Mouse (Mus musculus) liver, embryonic 14.5 days (tissue): ENCODE results near the gene Lfng. TPM values are rescaled to one million over a fixed set of nuclear protein-coding genes. Genes with fewer than 3 reads are reported as not detected.

ENCODE experiments used
- ATAC-seq: fragments of 200-750 bp; cut with Nextera tagmentation; 2 replicates; pipeline ENCODE4 v1.8.0; 2017; ENCODE audit warnings: moderate number of reproducible peaks, mild to moderate bottlenecking, moderate library complexity; ENCODE audit not compliant: insufficient read depth
- DNase-seq, 3 experiments: peaks; one replicate each; pipeline ENCODE4 v3.0.0-alpha.2; 2012 to 2013; ENCODE audit warnings: low read depth in 3 of 3, low spot score in 3 of 3
- H3K27ac ChIP-seq: fragments of 300-500 bp; sonication (generic); 2 replicates; pipeline ENCODE4 v1.5.1; 2014; ENCODE audit warnings: moderate library complexity, mild to moderate bottlenecking, control low read depth, inconsistent platforms
- H3K27me3 ChIP-seq: fragments of 300-500 bp; sonication (generic); 2 replicates; pipeline ENCODE4 v1.6.1; 2014; ENCODE audit warnings: mild to moderate bottlenecking, low read length, moderate library complexity; ENCODE audit not compliant: control insufficient read depth, insufficient read depth
- H3K36me3 ChIP-seq: fragments of 300-500 bp; sonication (generic); replicated peaks from 2 replicates; pipeline ENCODE4 v1.6.1; 2014; ENCODE audit warnings: low read depth; ENCODE audit not compliant: control insufficient read depth, insufficient read depth
- H3K4me1 ChIP-seq, 2 experiments: fragments of 200-500 bp in 1 of 2; fragments of 300-500 bp in 1 of 2; sonication (generic) in 1 of 2; replicated peaks; 2 replicates each; pipeline ENCODE4 v1.6.1; 2012 to 2014; ENCODE audit warnings: antibody characterized with exemption in 1 of 2, inconsistent platforms in 1 of 2, low read length in 1 of 2; ENCODE audit not compliant: control insufficient read depth in 2 of 2, insufficient read depth in 2 of 2
- H3K4me2 ChIP-seq: fragments of 300-500 bp; sonication (generic); 2 replicates; pipeline ENCODE4 v1.6.1; 2014; ENCODE audit warnings: low read depth, mild to moderate bottlenecking, control low read depth, moderate library complexity
- H3K4me3 ChIP-seq, 2 experiments: fragments of 200-500 bp in 1 of 2; fragments of 300-500 bp in 1 of 2; sonication (generic) in 1 of 2; 2 replicates each; pipeline ENCODE4 v1.5.1; 2012 to 2014; ENCODE audit warnings: low read depth in 2 of 2, low read length in 2 of 2, mild to moderate bottlenecking in 2 of 2, control low read depth in 1 of 2, inconsistent platforms in 1 of 2, moderate library complexity in 1 of 2; ENCODE audit not compliant: insufficient read depth in 1 of 2
- H3K9ac ChIP-seq: fragments of 300-500 bp; sonication (generic); replicated peaks from 2 replicates; pipeline ENCODE4 v1.6.1; 2014; ENCODE audit warnings: mild to moderate bottlenecking, control low read depth, moderate library complexity
- H3K9me3 ChIP-seq: fragments of 300-500 bp; sonication (generic); 2 replicates; pipeline ENCODE4 v1.6.1; 2016; ENCODE audit warnings: low read length, mixed read lengths; ENCODE audit not compliant: control insufficient read depth
- CTCF ChIP-seq: IDR thresholded peaks from 2 replicates; pipeline ENCODE4 v1.5.1; 2016; ENCODE audit warnings: antibody characterized with exemption, low read depth, control low read depth
- EP300 ChIP-seq: IDR thresholded peaks from 2 replicates; pipeline ENCODE4 v1.6.1; 2016; ENCODE audit warnings: antibody characterized with exemption, low read depth
- WGBS: fragments of 180-500 bp; shearing (Covaris S2); extraction: QIAGEN DNeasy Blood & Tissue Kit; methylation state at CpG from one replicate; pipeline ENCODE4 v1.1.7; 2014; ENCODE audit not compliant: insufficient replicate concordance; 5-methylcytosine and 5-hydroxymethylcytosine counted together
- polyA plus RNA-seq, 2 experiments: library from polyadenylated mRNA; depleted of rRNA in 1 of 2; stranded (reverse) in 1 of 2; unstranded in 1 of 2; fragments of >200 nt; fragmentation: Nextera tagmentation in 1 of 2; extraction: Ambion mirVana in 1 of 2; gene quantifications; 2 replicates each; pipeline versions ENCODE4 v1.2.1 to v1.2.3; 2012 to 2014

Gene Lfng
- polyA plus RNA-seq, 2 experiments, result 9.9 to 12.1 TPM

DNA sequence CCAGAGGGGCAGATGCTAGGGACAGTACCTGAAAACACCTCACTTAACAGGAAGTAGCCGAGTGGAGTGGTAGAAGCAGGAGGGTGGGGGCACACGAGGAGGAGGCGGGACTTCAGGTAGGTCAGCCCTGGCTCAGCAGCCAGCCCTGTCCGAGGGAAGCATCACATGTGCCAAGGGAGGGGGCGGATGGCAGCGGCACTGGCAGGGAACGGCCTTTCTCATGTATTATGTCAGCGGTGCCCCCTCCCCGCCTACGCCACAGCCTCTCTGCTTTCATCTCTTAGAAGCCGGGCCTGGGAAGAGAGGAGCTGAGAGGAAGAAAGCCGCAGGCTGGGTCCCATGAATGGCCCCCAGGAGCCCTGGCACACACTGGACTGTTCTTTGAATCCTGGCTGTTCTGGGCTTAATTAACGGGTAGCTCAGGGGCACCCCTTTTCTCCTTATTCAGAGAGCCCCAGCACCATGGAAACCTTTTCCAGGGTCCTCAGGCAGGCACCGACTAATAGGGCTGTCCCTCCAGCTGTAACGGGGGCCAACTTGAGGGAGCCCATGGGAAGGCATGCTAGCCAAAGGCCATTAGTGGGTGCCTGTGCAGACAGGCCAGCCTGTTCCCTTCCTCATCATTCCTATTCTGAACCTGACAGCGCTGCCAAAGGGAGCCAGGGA lies 52.6 kb downstream of the Lfng start:
- H3K4me3 ChIP-seq, result no peak overlapping the region
- H3K27ac ChIP-seq, result no peak overlapping the region
- H3K27me3 ChIP-seq, result no peaks in the 10 kb centered on the region; the same call in 1 of the 2 replicates
- H3K4me1 ChIP-seq, result peaks cover 0 to 1% of the 10 kb centered on the region in 2 experiments; a peak in 1 of 4 replicates
- no peak for DNase-seq
- H3K4me2 ChIP-seq, result no peak overlapping the region
- H3K36me3 ChIP-seq, result no peaks in the 10 kb centered on the region
- ATAC-seq, result no peak
- H3K9ac ChIP-seq, result no peak overlapping the region
- TF ChIP-seq CTCF (no peak), EP300 (no peak)
- WGBS, result 58% methylated on average over 16 of the region's 16 CpGs
- H3K9me3 ChIP-seq, result no peaks in the 10 kb centered on the region

DNA sequence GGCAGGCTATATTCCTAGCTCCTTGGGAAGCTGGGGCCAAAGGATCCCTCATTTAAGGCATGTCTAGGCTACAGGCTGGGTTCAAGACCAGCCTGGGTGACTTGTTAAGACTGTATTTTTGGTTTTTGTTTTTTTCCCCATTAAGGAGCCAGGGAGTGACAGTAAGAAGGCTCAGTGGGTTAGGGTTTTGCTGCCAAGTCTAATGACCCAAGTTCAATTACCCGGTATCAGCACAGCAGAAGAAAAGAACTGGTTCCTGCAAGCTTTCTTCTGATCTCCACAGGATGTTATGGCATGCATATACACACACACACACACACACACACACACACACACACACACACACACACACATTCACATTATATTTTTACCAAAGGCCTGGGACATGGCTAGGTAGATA lies 53.3 kb downstream of the Lfng start:
- Histone ChIP-seq H3K27me3 (no peaks in the 10 kb centered on the region; the same call in 1 of the 2 replicates), H3K27ac (no peak overlapping the region), H3K4me1 (peaks cover 0 to 1% of the 10 kb centered on the region in 2 experiments; a peak in 1 of 4 replicates), H3K4me2 (no peak overlapping the region), H3K9me3 (no peaks in the 10 kb centered on the region), H3K9ac (no peak overlapping the region), H3K4me3 (no peak overlapping the region), H3K36me3 (no peaks in the 10 kb centered on the region)
- ATAC-seq (no peak), DNase-seq (no peak)
- WGBS, result 63% methylated on average over 1 of the region's 1 CpGs
- TF ChIP-seq CTCF (no peak), EP300 (no peak)

DNA sequence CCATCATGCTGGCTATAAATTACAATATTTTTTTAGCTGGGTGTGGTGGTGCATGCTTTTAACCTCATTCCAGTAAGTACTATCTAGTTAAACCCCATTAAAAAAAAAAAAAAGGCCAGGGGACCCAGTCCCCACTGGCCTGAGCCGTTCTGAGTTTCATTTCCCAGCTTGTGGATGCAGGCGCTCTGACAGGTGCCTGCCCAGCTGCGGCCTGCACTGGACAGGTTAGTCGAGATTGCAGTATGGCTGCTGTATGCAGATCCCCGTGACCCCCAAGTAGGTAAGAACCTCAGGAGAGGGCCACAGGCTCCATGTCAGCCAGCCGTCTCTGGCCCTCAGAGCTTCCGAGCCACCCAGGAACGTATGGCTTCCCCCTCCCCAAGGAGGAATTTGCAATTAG lies 54.3 kb downstream of the Lfng start:
- no peak overlapping the region for H3K9ac ChIP-seq
- no peak overlapping the region for H3K4me3 ChIP-seq
- DNase-seq (no peak), ATAC-seq (no peak)
- H3K27me3 ChIP-seq, result no peaks in the 10 kb centered on the region; the same call in 1 of the 2 replicates
- TF ChIP-seq CTCF (no peak), EP300 (no peak)
- H3K4me1 ChIP-seq, result peaks cover 0 to 1% of the 10 kb centered on the region in 2 experiments; a peak in 1 of 4 replicates
- WGBS, result 71% methylated on average over 8 of the region's 8 CpGs
- H3K4me2 ChIP-seq, result no peak overlapping the region
- no peaks in the 10 kb centered on the region for H3K36me3 ChIP-seq
- no peaks in the 10 kb centered on the region for H3K9me3 ChIP-seq
- H3K27ac ChIP-seq, result no peak overlapping the region

DNA sequence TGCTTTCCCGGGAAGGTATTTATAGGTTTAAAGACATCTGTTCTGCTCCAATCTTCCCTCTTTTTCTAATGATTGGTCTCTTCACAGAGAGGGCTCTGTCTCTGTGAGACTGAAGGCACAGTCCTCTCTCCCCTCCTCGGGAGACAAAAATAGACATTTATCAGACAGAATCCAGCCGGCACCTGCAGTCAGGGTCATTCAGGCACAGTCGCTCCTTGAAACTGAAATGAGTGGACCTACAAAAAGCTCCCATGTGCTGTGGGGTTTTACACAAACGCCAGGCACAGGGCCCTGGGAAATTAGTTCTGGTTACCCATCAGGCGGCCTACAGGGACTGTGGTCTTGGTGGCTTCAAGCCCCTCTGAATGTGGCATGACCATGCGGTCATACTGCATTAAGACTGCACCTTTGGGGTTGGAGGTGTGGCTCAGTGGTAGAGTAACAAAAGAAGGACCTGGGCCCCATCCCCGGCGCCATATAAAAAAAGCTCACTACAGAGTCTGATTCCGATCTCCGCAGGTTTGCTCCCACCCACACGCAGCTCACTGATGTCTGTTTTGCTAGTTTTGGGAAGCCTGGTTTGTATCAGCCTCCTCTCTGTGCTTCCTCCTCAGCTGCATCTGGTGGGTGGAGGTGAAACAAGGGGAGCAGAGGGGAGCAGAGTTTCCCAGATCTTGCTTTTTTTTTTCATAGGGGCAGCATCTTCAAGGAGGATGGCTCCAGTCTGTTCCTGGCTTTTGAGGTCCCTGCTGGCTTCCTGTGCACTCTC lies 54.9 kb downstream of the Lfng start:
- no peak for TF ChIP-seq EP300
- WGBS, result 49% methylated on average over 12 of the region's 12 CpGs
- Histone ChIP-seq H3K9ac (no peak overlapping the region), H3K4me2 (no peak overlapping the region), H3K4me1 (peaks cover 0 to 1% of the 10 kb centered on the region in 2 experiments; a peak in 1 of 4 replicates), H3K27me3 (no peaks in the 10 kb centered on the region; the same call in 1 of the 2 replicates), H3K9me3 (no peaks in the 10 kb centered on the region), H3K27ac (no peak overlapping the region), H3K4me3 (no peak overlapping the region), H3K36me3 (no peaks in the 10 kb centered on the region)
- DNase-seq (no peak), ATAC-seq (no peak)
